Mouse (Mus musculus): ENCODE results near the gene Dnajc2. TPM values are rescaled to one million over a fixed set of nuclear protein-coding genes. Genes with fewer than 3 reads are reported as not detected.
"Not testable (repeated sequence)": the region's sequence is repeated elsewhere in the genome, so short reads cannot be mapped to it uniquely, and the experiment has no call there.

The Dnajc2 gene
- total and polyA plus RNA-seq, 2 experiments = 7.0 to 10.6 TPM

- no peaks in the 10 kb centered on the region for H3K27me3 ChIP-seq (ENCODE audit: control insufficient read depth, insufficient read depth, low read length)
- H3K4me1 ChIP-seq (ENCODE audit: control insufficient read depth, insufficient read depth, low read length) = no peaks in the 10 kb centered on the region
- no peak for DNase-seq (ENCODE audit: extremely low read depth, low read depth, low spot score)
- no peaks in the 10 kb centered on the region for H3K79me2 ChIP-seq (ENCODE audit: control insufficient read depth, insufficient read depth, low read length)
- TF ChIP-seq CTCF (IDR thresholded peaks at IDR 0.05; ENCODE audit: low read depth, low read length) (no peak), POLR2A (IDR thresholded peaks at IDR 0.05; ENCODE audit: extremely low read depth, insufficient read depth, low read length) (no peak)
- WGBS = 87% methylated on average over 5 of the region's 5 CpGs
- H3K27ac ChIP-seq (replicated peaks; ENCODE audit: insufficient read depth, low read depth, low read length) = no peak overlapping the region
- H3K36me3 ChIP-seq (ENCODE audit: control insufficient read depth, insufficient read depth, low read length) = no peaks in the 10 kb centered on the region
- no peak overlapping the region for H3K4me3 ChIP-seq (ENCODE audit: insufficient read depth, low read depth, low read length)
- H3K9ac ChIP-seq (ENCODE audit: low read depth, low read length) = no peak overlapping the region
These were observed 66.5 kb downstream of the Dnajc2 start for GRCm38 (mm10) chr5:21718546-21718945.

GRCm38 (mm10) chr5:21717165-21717715, 67.8 kb downstream of the Dnajc2 start:
- Histone ChIP-seq H3K36me3 (ENCODE audit: control insufficient read depth, insufficient read depth, low read length) (no peaks in the 10 kb centered on the region), H3K27ac (replicated peaks; ENCODE audit: insufficient read depth, low read depth, low read length) (no peak overlapping the region), H3K79me2 (ENCODE audit: control insufficient read depth, insufficient read depth, low read length) (no peaks in the 10 kb centered on the region), H3K9ac (ENCODE audit: low read depth, low read length) (no peak overlapping the region), H3K4me3 (ENCODE audit: insufficient read depth, low read depth, low read length) (no peak overlapping the region), H3K27me3 (ENCODE audit: control insufficient read depth, insufficient read depth, low read length) (no peaks in the 10 kb centered on the region), H3K4me1 (ENCODE audit: control insufficient read depth, insufficient read depth, low read length) (no peaks in the 10 kb centered on the region)
- TF ChIP-seq CTCF (IDR thresholded peaks at IDR 0.05; ENCODE audit: low read depth, low read length) (no peak), POLR2A (IDR thresholded peaks at IDR 0.05; ENCODE audit: extremely low read depth, insufficient read depth, low read length) (no peak)
- no peak for DNase-seq (ENCODE audit: extremely low read depth, low read depth, low spot score)
- 85% methylated on average over 10 of the region's 10 CpGs for WGBS

GRCm38 (mm10) chr5:21714447-21714846, 70.6 kb downstream of the Dnajc2 start:
- Histone ChIP-seq H3K36me3 (ENCODE audit: control insufficient read depth, insufficient read depth, low read length) (no peaks in the 10 kb centered on the region), H3K79me2 (ENCODE audit: control insufficient read depth, insufficient read depth, low read length) (no peaks in the 10 kb centered on the region), H3K27me3 (ENCODE audit: control insufficient read depth, insufficient read depth, low read length) (no peaks in the 10 kb centered on the region), H3K4me3 (ENCODE audit: insufficient read depth, low read depth, low read length) (no peak overlapping the region), H3K27ac (replicated peaks; ENCODE audit: insufficient read depth, low read depth, low read length) (no peak overlapping the region), H3K4me1 (ENCODE audit: control insufficient read depth, insufficient read depth, low read length) (no peaks in the 10 kb centered on the region), H3K9ac (ENCODE audit: low read depth, low read length) (no peak overlapping the region)
- no peak for DNase-seq (ENCODE audit: extremely low read depth, low read depth, low spot score)
- TF ChIP-seq POLR2A (IDR thresholded peaks at IDR 0.05; ENCODE audit: extremely low read depth, insufficient read depth, low read length) = no peak
- no peak for TF ChIP-seq CTCF (IDR thresholded peaks at IDR 0.05; ENCODE audit: low read depth, low read length)
- 88% methylated on average over 4 of the region's 4 CpGs for WGBS

GRCm38 (mm10) chr5:21712127-21712715, 72.8 kb downstream of the Dnajc2 start:
- WGBS = 77% methylated on average over 13 of the region's 13 CpGs
- H3K4me1 ChIP-seq (ENCODE audit: control insufficient read depth, insufficient read depth, low read length) = no peaks in the 10 kb centered on the region
- no peaks in the 10 kb centered on the region for H3K36me3 ChIP-seq (ENCODE audit: control insufficient read depth, insufficient read depth, low read length)
- H3K27me3 ChIP-seq (ENCODE audit: control insufficient read depth, insufficient read depth, low read length) = no peaks in the 10 kb centered on the region
- no peak overlapping the region for H3K27ac ChIP-seq (replicated peaks; ENCODE audit: insufficient read depth, low read depth, low read length)
- DNase-seq (ENCODE audit: extremely low read depth, low read depth, low spot score) = no peak
- TF ChIP-seq CTCF (IDR thresholded peaks at IDR 0.05; ENCODE audit: low read depth, low read length) (no peak), POLR2A (IDR thresholded peaks at IDR 0.05; ENCODE audit: extremely low read depth, insufficient read depth, low read length) (no peak)
- H3K79me2 ChIP-seq (ENCODE audit: control insufficient read depth, insufficient read depth, low read length) = no peaks in the 10 kb centered on the region
- no peak overlapping the region for H3K9ac ChIP-seq (ENCODE audit: low read depth, low read length)
- no peak overlapping the region for H3K4me3 ChIP-seq (ENCODE audit: insufficient read depth, low read depth, low read length)

- H3K9ac ChIP-seq (ENCODE audit: low read depth, low read length); H3K36me3 ChIP-seq (ENCODE audit: control insufficient read depth, insufficient read depth, low read length); DNase-seq (ENCODE audit: extremely low read depth, low read depth, low spot score); H3K79me2 ChIP-seq (ENCODE audit: control insufficient read depth, insufficient read depth, low read length); H3K4me3 ChIP-seq (ENCODE audit: insufficient read depth, low read depth, low read length); H3K27me3 ChIP-seq (ENCODE audit: control insufficient read depth, insufficient read depth, low read length); H3K4me1 ChIP-seq (ENCODE audit: control insufficient read depth, insufficient read depth, low read length); H3K27ac ChIP-seq (replicated peaks; ENCODE audit: insufficient read depth, low read depth, low read length): not testable (repeated sequence)
- 89% methylated on average over 8 of the region's 8 CpGs for WGBS
These were observed 77.0 kb downstream of the Dnajc2 start for GRCm38 (mm10) chr5:21708011-21708410.

Other genes starting within 250 kb of the Dnajc2 start
- gene Lrrc17, start 241.7 kb downstream of the Dnajc2 start, total RNA-seq (2014; rRNA removed) = 0.13 and 0.37 TPM in 2 replicates
- 0.05 and 0.10 TPM in 2 replicates for gene Lrrc17, start 241.7 kb downstream of the Dnajc2 start, polyA plus RNA-seq (2012; rRNA removed)
- gene Fbxl13, start 139.6 kb downstream of the Dnajc2 start, total RNA-seq (2014; rRNA removed) = under 0.01 and 0.07 TPM in 2 replicates
- gene Fbxl13, start 139.6 kb downstream of the Dnajc2 start, polyA plus RNA-seq (2012; rRNA removed) = 0.04 TPM in 1 of 2 replicates, not detected in the other
- gene Armc10, start 139.4 kb downstream of the Dnajc2 start, total RNA-seq (2014; rRNA removed) = 9.3 and 10.5 TPM in 2 replicates
- gene Armc10, start 139.4 kb downstream of the Dnajc2 start, polyA plus RNA-seq (2012; rRNA removed) = 14.6 and 28.3 TPM in 2 replicates
- gene Napepld, start 83.9 kb downstream of the Dnajc2 start, total RNA-seq (2014; rRNA removed) = 0.83 and 0.87 TPM in 2 replicates
- 0.37 and 0.40 TPM in 2 replicates for gene Napepld, start 83.9 kb downstream of the Dnajc2 start, polyA plus RNA-seq (2012; rRNA removed)
- 160 and 167 TPM in 2 replicates for gene Pmpcb, start 48.1 kb downstream of the Dnajc2 start, total RNA-seq (2014; rRNA removed)
- 63.4 and 71.6 TPM in 2 replicates for gene Pmpcb, start 48.1 kb downstream of the Dnajc2 start, polyA plus RNA-seq (2012; rRNA removed)
- 48.0 and 50.0 TPM in 2 replicates for gene Psmc2, start within 50 bp of the Dnajc2 start, total RNA-seq (2014; rRNA removed)
- 30.3 and 31.3 TPM in 2 replicates for gene Psmc2, start within 50 bp of the Dnajc2 start, polyA plus RNA-seq (2012; rRNA removed)
- not detected in 2 replicates for gene Slc26a5, start 80.4 kb upstream of the Dnajc2 start, total RNA-seq (2014; rRNA removed)
- gene Slc26a5, start 80.4 kb upstream of the Dnajc2 start, polyA plus RNA-seq (2012; rRNA removed) = not detected in 2 replicates

Measured in liver, adult 2 months (tissue).